Mouse (Mus musculus) heart, postnatal 10 days (tissue): ENCODE measurements around the gene Zfp866. TPM values are rescaled to one million over a fixed set of nuclear protein-coding genes. Genes with fewer than 3 reads are reported as not detected.

ENCODE experiments used
- DNase-seq, 2 experiments: peaks; one replicate each; pipeline ENCODE4 v3.0.0; 2021
- intact Hi-C: fragments of 180-260 bp; cut with DNase I; formaldehyde crosslinking; loops from one replicate; pipeline ENCODE4 v1.15.1; 2025
- total RNA-seq, 2 experiments: library from RNA; stranded (reverse); gene quantifications; 2 replicates each; pipeline ENCODE4 v1.2.3; 2021

Gene Zfp866
- total RNA-seq, 2 experiments from 2014 or later: 16.5 to 21.2 TPM

DNA sequence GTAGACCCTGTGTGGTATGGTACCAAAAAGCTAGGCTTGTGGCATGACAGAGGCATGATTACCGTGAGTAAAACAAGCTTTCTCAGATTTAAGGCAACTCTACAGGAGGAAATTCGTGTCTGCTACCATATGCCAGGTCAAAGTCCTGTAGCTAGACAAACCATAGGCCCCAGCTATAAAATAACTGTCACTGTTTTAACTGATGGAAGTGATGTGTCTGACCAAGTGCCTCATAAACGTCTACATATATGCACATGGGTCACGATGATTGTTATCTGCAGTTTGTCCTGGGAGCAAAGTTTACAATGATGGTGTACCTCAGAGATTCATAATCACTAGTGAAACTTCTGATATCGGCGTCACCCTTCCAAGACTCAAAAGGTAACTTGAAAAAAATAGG, 50.2 kb downstream of the Zfp866 start:
- intact Hi-C loops: no loop called here
- no peak for DNase-seq

DNA sequence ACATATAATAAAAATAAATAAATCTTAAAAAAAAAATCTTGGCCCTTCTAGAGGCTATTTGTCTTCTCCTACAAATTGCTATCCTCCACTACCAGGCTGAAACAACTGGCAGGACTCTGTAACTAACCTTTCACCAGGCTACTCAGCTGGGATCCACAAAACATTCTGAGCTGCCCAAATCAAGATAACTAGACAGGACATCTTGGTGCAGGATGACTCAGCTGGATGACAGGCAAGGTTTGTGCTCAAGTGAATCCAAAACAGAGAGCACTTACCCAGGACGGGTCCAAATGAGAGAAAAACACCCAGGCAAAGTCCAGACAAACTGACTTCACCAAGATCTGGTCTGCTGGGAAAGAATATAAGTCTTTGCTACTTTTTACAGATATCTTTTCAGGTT, 55.5 kb downstream of the Zfp866 start:
- DNase-seq: no peak
- intact Hi-C loops: no loop called here

DNA sequence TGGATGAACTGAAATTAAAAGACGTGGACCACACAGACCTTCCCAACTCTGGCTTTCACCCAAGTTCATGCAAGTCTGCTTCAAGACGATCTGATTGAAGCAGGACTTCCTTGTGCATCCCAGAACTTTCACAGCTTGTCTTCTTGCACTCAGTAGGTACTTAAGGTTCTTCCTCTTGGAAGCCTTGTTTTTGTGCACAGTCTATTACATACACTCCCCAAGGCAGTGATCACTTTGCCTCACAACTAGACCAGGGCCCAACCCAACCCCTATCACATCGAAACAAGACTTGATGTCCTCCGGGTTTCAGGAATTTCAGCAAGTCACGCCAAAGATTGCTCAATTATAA, 73.8 kb downstream of the Zfp866 start:
- DNase-seq: no peak
- intact Hi-C loops: loop anchor here (2.0 to 5.0 kb wide), 2 partner anchors 32 to 60 kb away; partner anchors contain the start of gene Zfp963

DNA sequence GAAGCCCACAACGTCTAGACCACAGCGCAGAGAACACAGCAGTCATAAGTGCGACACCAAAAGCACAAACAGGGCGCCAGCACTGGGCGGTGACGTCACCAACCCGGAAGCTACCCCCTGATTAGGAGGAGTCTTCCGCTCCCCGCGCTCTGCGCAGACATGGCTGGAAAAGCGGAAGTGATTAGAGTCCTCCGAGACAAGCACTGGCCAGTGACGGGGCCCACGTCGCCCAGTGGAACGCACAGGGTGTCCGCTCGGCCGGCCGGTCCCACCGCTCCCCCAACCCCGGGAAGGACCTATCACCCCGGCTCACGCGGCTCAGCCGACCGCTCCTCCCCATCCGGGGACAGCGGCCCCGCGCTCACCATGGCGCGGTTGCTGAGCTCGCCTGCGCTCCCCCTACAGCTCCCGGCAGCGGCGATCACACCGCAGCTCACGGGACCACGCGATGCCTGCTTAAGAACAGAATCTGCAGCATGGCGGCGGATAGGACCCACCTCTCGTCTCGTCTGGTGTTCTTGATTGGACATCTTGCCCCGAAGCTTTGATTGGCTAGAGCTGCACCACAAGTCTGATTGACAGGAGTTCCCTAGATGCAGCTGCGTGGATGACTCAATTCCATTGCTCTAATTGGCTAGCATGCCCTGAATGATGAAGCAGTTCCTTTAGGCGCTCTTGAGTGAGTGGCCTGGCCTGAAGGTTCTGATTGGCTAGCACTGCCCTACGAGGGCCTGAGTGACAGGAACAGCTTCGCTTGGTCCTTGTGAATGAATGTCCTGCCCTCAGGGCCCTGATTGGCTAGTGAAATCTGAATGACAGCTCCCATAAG, 74.4 kb downstream of the Zfp866 start:
- intact Hi-C loops: loop anchor here (1.0 to 5.0 kb wide), 4 partner anchors 32 to 91 kb away; partner anchors contain the start of genes Atp13a1, Zfp866, Zfp868 and Zfp963
- DNase-seq: peak; percentile 96 to 97

DNA sequence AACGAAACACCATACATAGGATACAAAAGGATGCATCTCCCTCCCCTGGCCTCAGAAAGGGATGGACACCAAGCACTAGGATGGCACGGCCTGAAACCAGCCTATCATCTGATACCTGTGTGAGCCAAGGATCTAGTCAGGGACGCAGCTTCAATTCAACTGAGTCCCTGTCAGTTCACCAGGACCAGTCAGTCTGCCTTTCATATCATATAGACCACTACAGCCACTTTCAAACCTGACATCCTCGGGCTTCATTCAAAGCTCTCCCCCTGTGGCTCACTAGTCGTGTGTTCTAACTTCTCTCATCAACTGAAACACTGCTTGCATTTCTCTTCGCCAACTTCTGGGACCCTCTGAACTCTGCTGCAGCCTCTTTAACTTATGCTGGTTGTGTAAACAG, 75.6 kb downstream of the Zfp866 start:
- DNase-seq: no peak
- intact Hi-C loops: loop anchor here (5.0 kb wide), 1 partner anchor 58 kb away; no protein-coding TSS in a partner anchor

DNA sequence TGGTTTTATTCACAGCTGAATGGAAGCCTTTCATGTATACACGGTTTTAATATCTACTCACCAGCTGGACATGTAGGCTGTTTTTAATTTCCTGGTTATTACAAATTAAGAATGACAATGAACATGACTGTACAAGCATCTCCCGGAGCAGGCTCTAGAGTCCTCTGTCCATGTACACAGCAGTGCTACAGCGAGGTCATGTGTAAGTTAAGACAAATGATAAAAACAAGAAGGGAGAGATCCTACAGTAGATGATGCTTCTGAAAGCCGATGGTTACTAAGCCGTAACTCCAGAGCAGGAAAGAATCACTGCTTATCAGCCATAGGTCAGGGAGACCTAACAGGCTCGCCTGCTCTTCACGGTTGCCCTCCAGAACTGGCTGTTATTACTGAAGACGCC, 77.5 kb downstream of the Zfp866 start:
- no peak for DNase-seq
- intact Hi-C loops: no loop called here

Other genes starting within 250 kb of the Zfp866 start
- gene Zfp868, start 165.6 kb downstream of the Zfp866 start, total RNA-seq: 10 to 100 TPM; 10.2 to 10.7 TPM
- 1 to 10 TPM; 1.2 to 1.8 TPM for gene Zfp964, start 136.7 kb downstream of the Zfp866 start, total RNA-seq
- 10 to 100 TPM; 14.1 to 15.5 TPM for gene Zfp869, start 80.5 kb downstream of the Zfp866 start, total RNA-seq
- 1 to 10 TPM; 2.9 to 3.2 TPM for gene Zfp963, start 41.2 kb downstream of the Zfp866 start, total RNA-seq
- 1 to 10 TPM; 4.5 to 5.4 TPM for gene Gm20422, start 16.3 kb downstream of the Zfp866 start, total RNA-seq
- 10 to 100 TPM; 20.7 TPM for gene Atp13a1, start within 50 bp of the Zfp866 start, total RNA-seq
- 1 to 10 TPM; 6.4 to 8.6 TPM for gene Gmip, start 17.5 kb upstream of the Zfp866 start, total RNA-seq
- under 1 TPM; 0.55 to 0.57 TPM for gene Lpar2, start 31.3 kb upstream of the Zfp866 start, total RNA-seq
- gene Pbx4, start 41.3 kb upstream of the Zfp866 start, total RNA-seq: 1 to 10 TPM in 1 of 2 experiments, under 1 TPM in 1; 0.65 to 1.2 TPM
- 1 to 10 TPM; 1.2 to 1.3 TPM for gene Cilp2, start 96.5 kb upstream of the Zfp866 start, total RNA-seq
- gene Tssk6, start 111.0 kb upstream of the Zfp866 start, total RNA-seq: under 1 TPM; 0.25 to 0.31 TPM
- gene Ndufa13, start 111.4 kb upstream of the Zfp866 start, total RNA-seq: 100 to 1,000 TPM; 376 to 397 TPM
- 10 to 100 TPM in 1 of 2 experiments, 1 to 10 TPM in 1; 9.1 to 10.1 TPM for gene Yjefn3, start 111.5 kb upstream of the Zfp866 start, total RNA-seq
- 10 to 100 TPM; 62.1 to 63.1 TPM for gene Gatad2a, start 205.2 kb upstream of the Zfp866 start, total RNA-seq